Mouse (Mus musculus): Measurements from ENCODE around the gene Tas2r107. TPM values are rescaled to one million over a fixed set of nuclear protein-coding genes. Genes with fewer than 3 reads are reported as not detected.
"Not testable (repeated sequence)": the region's sequence is repeated elsewhere in the genome, so short reads cannot be mapped to it uniquely, and the experiment has no call there.

The Tas2r107 gene
- total RNA-seq (2015) (not detected in 2 replicates), total RNA-seq (2017) (not detected in 2 replicates)

DNA sequence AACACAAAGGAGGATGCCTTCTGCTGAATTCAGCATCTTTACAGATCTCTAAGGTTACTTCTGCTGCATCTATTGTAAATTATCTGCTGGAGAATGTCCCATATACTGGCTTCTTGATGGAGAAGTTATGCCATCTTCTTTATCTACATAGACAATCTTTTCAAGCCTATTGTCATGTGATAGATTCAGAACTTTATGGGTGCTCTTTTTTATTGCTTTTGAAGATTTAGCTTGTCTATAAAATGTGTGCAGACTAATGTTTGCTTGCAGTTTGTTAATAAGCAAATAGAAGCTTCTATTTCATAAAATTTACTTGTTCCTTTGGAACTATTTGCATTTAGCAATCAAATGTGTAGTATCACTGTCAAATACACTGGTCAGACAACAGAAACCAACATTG lies at the start of gene Tas2r107:
Tas2r107 (minus strand) TSS at position 101 of the 400 bp plus-strand sequence.
- no peak for ATAC-seq (replicated peaks; ENCODE audit: poor library complexity)

DNA sequence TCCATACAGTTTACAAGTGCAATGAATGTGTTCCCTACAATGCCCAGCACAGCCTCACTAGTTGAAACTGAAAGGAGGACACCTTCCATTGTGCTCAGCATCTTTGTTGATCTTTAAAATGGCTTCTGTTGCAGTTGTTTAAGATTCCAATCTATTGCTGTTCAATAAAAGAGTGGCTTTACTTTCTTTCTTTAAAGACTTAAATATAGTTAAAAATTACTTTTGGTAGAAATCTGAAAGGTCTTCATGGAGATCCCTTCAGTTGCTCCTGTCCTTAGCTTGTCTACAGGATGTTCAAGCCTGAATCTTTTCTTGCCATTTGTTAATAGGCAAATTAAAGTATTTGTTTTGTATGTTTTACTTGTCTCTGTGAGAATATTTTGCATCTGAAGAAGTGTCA lies 30.0 kb upstream of the Tas2r107 start, which contains the start of gene Tas2r114:
Tas2r114 (minus strand) TSS at position 101 of the 400 bp plus-strand sequence.
- ATAC-seq (replicated peaks; ENCODE audit: poor library complexity): no peak

- ATAC-seq (replicated peaks; ENCODE audit: poor library complexity): no peak
Observed at GRCm38 (mm10) chr6:131687395-131687794, 27.4 kb upstream of the Tas2r107 start, which contains the start of gene Tas2r105. Gene Tas2r105, minus strand, starts transcription at chr6:131687495.

DNA sequence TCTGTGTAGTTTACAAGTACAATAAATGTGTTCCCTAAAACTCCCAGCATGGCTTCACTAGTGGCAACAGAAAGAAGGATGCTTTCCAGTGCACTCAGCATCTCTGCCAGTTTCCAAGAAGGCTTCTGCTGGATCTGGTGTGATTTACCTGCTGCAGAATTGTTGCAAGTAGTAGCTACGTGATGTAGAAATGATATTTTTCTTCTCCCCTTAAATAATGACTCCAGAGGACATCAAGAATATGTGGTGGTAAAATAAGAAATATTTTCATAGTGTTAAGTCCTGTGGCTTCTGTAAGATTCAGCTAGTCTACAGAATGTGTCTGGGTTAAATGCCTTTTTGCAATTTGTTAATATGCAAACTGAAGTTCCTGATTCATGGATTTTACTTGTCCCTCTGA lies 25.7 kb upstream of the Tas2r107 start, which contains the start of gene Tas2r104:
Tas2r104 (minus strand) TSS at position 101 of the 400 bp plus-strand sequence.
- no peak for ATAC-seq (replicated peaks; ENCODE audit: poor library complexity)

GRCm38 (mm10) chr6:131678786-131679185 lies 18.8 kb upstream of the Tas2r107 start, which contains the start of gene Tas2r106:
Gene Tas2r106, minus strand, starts transcription at chr6:131678886.
- ATAC-seq (replicated peaks; ENCODE audit: poor library complexity): no peak

- ATAC-seq (replicated peaks; ENCODE audit: poor library complexity): no peak
Observed at GRCm38 (mm10) chr6:131630812-131631211, 29.1 kb downstream of the Tas2r107 start, which contains the start of gene Tas2r130. Gene Tas2r130, minus strand, starts transcription at chr6:131630912.

- not testable (repeated sequence) for ATAC-seq (replicated peaks; ENCODE audit: poor library complexity)
Observed at GRCm38 (mm10) chr6:131609956-131610355, 50.0 kb downstream of the Tas2r107 start.

Other genes with a start within 250 kb of the Tas2r107 start
- not detected in 2 replicates for gene 5430401F13Rik, start 173.7 kb downstream of the Tas2r107 start, total RNA-seq (2015)
- not detected in 2 replicates for gene 5430401F13Rik, start 173.7 kb downstream of the Tas2r107 start, total RNA-seq (2017)
- not detected in 2 replicates for gene Gm6619, start 173.7 kb downstream of the Tas2r107 start, total RNA-seq (2015)
- gene Gm6619, start 173.7 kb downstream of the Tas2r107 start, total RNA-seq (2017): not detected in 2 replicates
- gene Tas2r130, start 29.2 kb downstream of the Tas2r107 start, total RNA-seq (2015): not detected in 2 replicates
- not detected in 2 replicates for gene Tas2r130, start 29.2 kb downstream of the Tas2r107 start, total RNA-seq (2017)
- not detected in 2 replicates for gene Tas2r106, start 18.7 kb upstream of the Tas2r107 start, total RNA-seq (2015)
- not detected in 2 replicates for gene Tas2r106, start 18.7 kb upstream of the Tas2r107 start, total RNA-seq (2017)
- gene Tas2r104, start 25.6 kb upstream of the Tas2r107 start, total RNA-seq (2015): not detected in 2 replicates
- not detected in 2 replicates for gene Tas2r104, start 25.6 kb upstream of the Tas2r107 start, total RNA-seq (2017)
- not detected in 2 replicates for gene Tas2r105, start 27.3 kb upstream of the Tas2r107 start, total RNA-seq (2015)
- not detected in 2 replicates for gene Tas2r105, start 27.3 kb upstream of the Tas2r107 start, total RNA-seq (2017)
- not detected in 2 replicates for gene Tas2r114, start 29.9 kb upstream of the Tas2r107 start, total RNA-seq (2015)
- gene Tas2r114, start 29.9 kb upstream of the Tas2r107 start, total RNA-seq (2017): not detected in 2 replicates

Measured in megakaryocyte progenitor cell, adult 5-6 weeks (primary cell).